Mouse (Mus musculus) hindbrain, embryonic 16.5 days (tissue): Measurements from ENCODE around the gene Nfu1. TPM values are rescaled to one million over a fixed set of nuclear protein-coding genes. Genes with fewer than 3 reads are reported as not detected.
"Not testable (repeated sequence)": the region's sequence is repeated elsewhere in the genome, so short reads cannot be mapped to it uniquely, and the experiment has no call there.

ENCODE experiments used
- ATAC-seq: fragments of 200-750 bp; cut with Nextera tagmentation; 2 replicates; pipeline ENCODE4 v1.8.0; 2017; ENCODE audit warnings: moderate TSS enrichment, moderate library complexity
- H3K27ac ChIP-seq: fragments of 300-500 bp; sonication (generic); 2 replicates; pipeline ENCODE4 v1.5.1; 2014; ENCODE audit warnings: low read depth, mild to moderate bottlenecking, control low read depth, low read length, moderate library complexity
- H3K27me3 ChIP-seq: fragments of 300-500 bp; sonication (generic); replicated peaks from 2 replicates; pipeline ENCODE4 v1.6.1; 2014; ENCODE audit warnings: low read length; ENCODE audit not compliant: control insufficient read depth, insufficient read depth
- H3K36me3 ChIP-seq: fragments of 300-500 bp; sonication (generic); 2 replicates; pipeline ENCODE4 v1.6.1; 2014; ENCODE audit warnings: mild to moderate bottlenecking, low read length, moderate library complexity, mixed read lengths; ENCODE audit not compliant: control insufficient read depth, insufficient read depth
- H3K4me1 ChIP-seq: fragments of 300-500 bp; sonication (generic); 2 replicates; pipeline ENCODE4 v1.6.1; 2014; ENCODE audit warnings: low read depth, low read length; ENCODE audit not compliant: control insufficient read depth, insufficient read depth
- H3K4me2 ChIP-seq: fragments of 300-500 bp; sonication (generic); 2 replicates; pipeline ENCODE4 v1.6.1; 2014; ENCODE audit warnings: mild to moderate bottlenecking, low read length, control low read depth, moderate library complexity
- H3K4me3 ChIP-seq: fragments of 300-500 bp; sonication (generic); 2 replicates; pipeline ENCODE4 v1.5.1; 2014; ENCODE audit warnings: mild to moderate bottlenecking, low read length, control low read depth, moderate library complexity
- H3K9ac ChIP-seq: fragments of 300-500 bp; sonication (generic); 2 replicates; pipeline ENCODE4 v1.6.1; 2014; ENCODE audit warnings: low read depth, mild to moderate bottlenecking, control low read depth, low read length, moderate library complexity
- H3K9me3 ChIP-seq: fragments of 300-500 bp; sonication (generic); 2 replicates; pipeline ENCODE4 v1.6.1; 2014; ENCODE audit warnings: mild to moderate bottlenecking, low read length, moderate library complexity; ENCODE audit not compliant: control insufficient read depth
- WGBS: fragments of 180-500 bp; shearing (Covaris S2); extraction: QIAGEN DNeasy Blood & Tissue Kit; methylation state at CpG from one replicate; pipeline ENCODE4 v1.1.7; 2014; 5-methylcytosine and 5-hydroxymethylcytosine counted together
- polyA plus RNA-seq: library from polyadenylated mRNA; unstranded; fragments of >200 nt; fragmentation: Nextera tagmentation; extraction: Ambion mirVana; gene quantifications from 2 replicates; pipeline ENCODE4 v1.2.1, GENCODE M21; 2015

The Nfu1 gene
- polyA plus RNA-seq, 1 experiment from 2014 or later: 154 TPM

DNA sequence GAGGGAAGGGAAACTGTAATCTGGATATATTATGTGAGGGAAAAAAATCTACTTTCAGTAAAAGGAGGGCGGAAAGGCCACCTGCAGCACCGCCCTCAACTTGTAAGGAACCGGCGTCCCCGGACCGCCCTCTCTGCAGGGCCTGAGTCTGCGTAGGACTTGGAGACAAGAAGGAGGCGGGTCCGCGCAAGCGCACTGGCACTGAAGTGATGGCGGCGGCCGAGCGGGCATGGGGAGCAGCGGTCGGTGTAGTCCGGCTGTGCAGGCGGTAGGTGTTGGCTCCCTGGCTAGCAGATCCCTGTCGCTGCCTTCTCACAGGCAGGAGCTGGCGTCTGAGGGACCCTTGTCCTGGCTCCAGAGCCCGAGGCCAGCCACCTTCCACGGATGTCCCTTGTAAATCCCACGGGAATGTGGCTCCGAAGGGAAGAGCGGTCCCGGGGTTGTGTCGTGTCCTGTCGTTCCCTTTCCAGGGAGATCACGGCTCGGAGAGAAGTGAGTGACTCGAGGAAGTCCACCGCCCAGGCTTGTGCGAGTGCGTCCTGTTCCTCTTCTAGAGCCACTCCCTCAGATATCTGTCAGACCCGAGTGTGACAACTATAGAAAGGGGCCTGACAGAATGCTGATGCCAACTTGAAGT lies 774 bp downstream of the Nfu1 start:
- H3K27me3 ChIP-seq: no peaks in the 10 kb centered on the region
- peaks cover 7% of the 10 kb centered on the region for H3K36me3 ChIP-seq
- peaks cover 7% of the 10 kb centered on the region for H3K4me1 ChIP-seq
- under 1% methylated on average over 36 of the region's 36 CpGs for WGBS
- H3K4me3 ChIP-seq: peak overlapping the region; percentile 96
- peak overlapping the region; percentile 69 for H3K4me2 ChIP-seq
- peak overlapping the region; percentile 99 for H3K9ac ChIP-seq
- ATAC-seq: peak; percentile 98
- H3K27ac ChIP-seq: peak overlapping the region; percentile 90
- no peaks in the 10 kb centered on the region for H3K9me3 ChIP-seq

DNA sequence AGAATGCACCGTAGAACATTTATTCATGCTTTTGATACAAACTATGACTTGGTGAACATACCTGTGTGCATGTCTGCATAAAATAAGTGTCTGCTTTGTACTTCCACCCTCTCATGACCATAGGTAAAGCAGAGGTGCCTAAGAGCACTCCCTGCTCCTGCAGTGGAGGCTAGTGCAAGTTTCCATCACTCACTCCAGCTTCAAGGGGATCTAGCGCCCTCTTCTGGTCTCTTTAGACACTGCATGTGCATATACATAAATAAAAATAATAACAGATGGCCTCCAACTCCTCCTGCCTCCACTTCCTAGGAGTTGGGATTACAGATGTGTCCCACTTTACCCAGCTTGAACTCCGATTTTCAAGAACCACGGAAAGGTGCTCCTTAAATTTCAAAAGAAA lies 7.9 kb downstream of the Nfu1 start:
- Histone ChIP-seq H3K4me2 (no peak overlapping the region), H3K4me1 (no peaks in the 10 kb centered on the region), H3K9ac (no peak overlapping the region), H3K36me3 (peaks cover 45% of the 10 kb centered on the region), H3K27me3 (no peaks in the 10 kb centered on the region), H3K27ac (no peak overlapping the region), H3K9me3 (no peaks in the 10 kb centered on the region), H3K4me3 (no peak overlapping the region)
- WGBS: 68% methylated on average over 4 of the region's 4 CpGs
- no peak for ATAC-seq

DNA sequence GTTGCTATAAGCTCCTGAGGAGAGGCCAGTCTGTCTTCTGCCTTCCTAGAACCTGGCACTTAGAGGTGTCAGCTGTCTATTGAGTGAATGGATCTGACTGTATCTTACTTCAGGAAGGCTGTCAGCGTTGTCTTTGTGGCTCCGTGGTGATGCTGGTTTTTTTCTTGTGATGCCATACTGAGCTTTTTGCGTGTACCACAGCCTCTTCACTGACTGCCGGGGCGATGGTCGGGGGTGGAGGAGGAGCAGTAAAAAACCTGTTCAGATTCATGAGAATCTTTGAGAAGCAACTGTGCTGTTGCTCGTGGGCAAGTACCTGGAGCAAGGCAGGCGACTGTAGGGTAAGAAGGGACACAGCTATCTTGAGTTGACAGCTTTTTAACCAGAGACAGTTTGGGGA lies 9.8 kb downstream of the Nfu1 start:
- Histone ChIP-seq H3K27me3 (no peaks in the 10 kb centered on the region), H3K27ac (no peak overlapping the region), H3K9ac (no peak overlapping the region), H3K4me1 (no peaks in the 10 kb centered on the region), H3K4me3 (no peak overlapping the region), H3K9me3 (no peaks in the 10 kb centered on the region), H3K4me2 (no peak overlapping the region), H3K36me3 (peaks cover 53% of the 10 kb centered on the region)
- no peak for ATAC-seq
- 93% methylated on average over 8 of the region's 8 CpGs for WGBS

GRCm38 (mm10) chr6:87021791-87022190 lies 12.8 kb downstream of the Nfu1 start:
- Histone ChIP-seq H3K9me3 (no peaks in the 10 kb centered on the region), H3K9ac (no peak overlapping the region), H3K4me3 (no peak overlapping the region), H3K4me2 (no peak overlapping the region), H3K4me1 (no peaks in the 10 kb centered on the region), H3K36me3 (peaks cover 61% of the 10 kb centered on the region), H3K27ac (no peak overlapping the region), H3K27me3 (no peaks in the 10 kb centered on the region)
- ATAC-seq: no peak
- WGBS: 97% methylated on average over 12 of the region's 12 CpGs

GRCm38 (mm10) chr6:87026980-87027379 lies 17.9 kb downstream of the Nfu1 start:
- 86% methylated on average over 7 of the region's 7 CpGs for WGBS
- peaks cover 39% of the 10 kb centered on the region for H3K36me3 ChIP-seq
- no peak overlapping the region for H3K4me2 ChIP-seq
- no peak overlapping the region for H3K27ac ChIP-seq
- H3K9ac ChIP-seq: no peak overlapping the region
- no peaks in the 10 kb centered on the region for H3K4me1 ChIP-seq
- ATAC-seq: no peak
- no peak overlapping the region for H3K4me3 ChIP-seq
- H3K27me3 ChIP-seq: no peaks in the 10 kb centered on the region
- no peaks in the 10 kb centered on the region for H3K9me3 ChIP-seq

GRCm38 (mm10) chr6:87028881-87029280 lies 19.8 kb downstream of the Nfu1 start:
- Histone ChIP-seq H3K27me3 (no peaks in the 10 kb centered on the region), H3K4me2 (no peak overlapping the region), H3K36me3 (peaks cover 26% of the 10 kb centered on the region), H3K4me1 (no peaks in the 10 kb centered on the region), H3K4me3 (no peak overlapping the region), H3K27ac (no peak overlapping the region), H3K9ac (no peak overlapping the region), H3K9me3 (no peaks in the 10 kb centered on the region)
- ATAC-seq: no peak

- not testable (repeated sequence) for H3K4me1 ChIP-seq
- 75% methylated on average over 7 of the region's 7 CpGs for WGBS
These were observed 22.3 kb downstream of the Nfu1 start for GRCm38 (mm10) chr6:87031310-87031709.

GRCm38 (mm10) chr6:87032401-87032800 lies 23.4 kb downstream of the Nfu1 start:
- H3K4me3 ChIP-seq: no peak overlapping the region
- WGBS: 86% methylated on average over 3 of the region's 3 CpGs
- H3K4me2 ChIP-seq: no peak overlapping the region
- H3K9ac ChIP-seq: no peak overlapping the region
- ATAC-seq: no peak
- no peaks in the 10 kb centered on the region for H3K27me3 ChIP-seq
- H3K27ac ChIP-seq: no peak overlapping the region
- no peaks in the 10 kb centered on the region for H3K4me1 ChIP-seq
- H3K36me3 ChIP-seq: peaks cover 7% of the 10 kb centered on the region; the same call in 1 of the 2 replicates
- H3K9me3 ChIP-seq: no peaks in the 10 kb centered on the region

More at GRCm38 (mm10) chr6:87031310-87031709, 22.3 kb downstream of the Nfu1 start:
- H3K9me3 ChIP-seq, H3K4me3 ChIP-seq, H3K4me2 ChIP-seq, H3K27me3 ChIP-seq, ATAC-seq, H3K27ac ChIP-seq, H3K9ac ChIP-seq: not testable (repeated sequence)
- peaks cover 13% of the 10 kb centered on the region for H3K36me3 ChIP-seq

DNA sequence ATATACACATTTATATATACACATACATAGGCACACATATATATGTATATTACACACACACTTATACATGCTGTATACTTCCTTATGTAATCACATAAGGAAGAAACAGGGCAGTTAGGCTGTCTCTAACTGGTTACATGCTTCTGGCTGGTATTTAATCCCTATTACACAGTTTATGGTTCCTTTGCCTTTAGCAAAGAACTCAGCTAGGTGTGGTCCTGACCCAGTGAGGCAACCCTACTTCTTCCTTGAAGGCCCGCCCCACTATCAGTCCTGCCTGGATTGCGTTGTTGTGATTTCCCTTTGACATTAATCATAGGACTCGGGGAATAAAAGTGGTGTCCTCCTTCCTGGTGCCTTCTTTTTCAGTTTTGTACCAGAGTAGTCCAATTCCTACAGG lies 25.4 kb downstream of the Nfu1 start:
- no peaks in the 10 kb centered on the region for H3K9me3 ChIP-seq
- ATAC-seq: no peak
- no peak overlapping the region for H3K9ac ChIP-seq
- no peak overlapping the region for H3K4me2 ChIP-seq
- H3K27me3 ChIP-seq: no peaks in the 10 kb centered on the region
- peaks cover 4% of the 10 kb centered on the region; the same call in 1 of the 2 replicates for H3K36me3 ChIP-seq
- no peaks in the 10 kb centered on the region for H3K4me1 ChIP-seq
- H3K4me3 ChIP-seq: no peak overlapping the region
- no peak overlapping the region for H3K27ac ChIP-seq
- 89% methylated on average over 3 of the region's 3 CpGs for WGBS
